Mouse (Mus musculus): Measurements from ENCODE around the gene Lce1l.
"Not testable (repeated sequence)": the region's sequence is repeated elsewhere in the genome, so short reads cannot be mapped to it uniquely, and the experiment has no call there.

Lce1l gene

DNA sequence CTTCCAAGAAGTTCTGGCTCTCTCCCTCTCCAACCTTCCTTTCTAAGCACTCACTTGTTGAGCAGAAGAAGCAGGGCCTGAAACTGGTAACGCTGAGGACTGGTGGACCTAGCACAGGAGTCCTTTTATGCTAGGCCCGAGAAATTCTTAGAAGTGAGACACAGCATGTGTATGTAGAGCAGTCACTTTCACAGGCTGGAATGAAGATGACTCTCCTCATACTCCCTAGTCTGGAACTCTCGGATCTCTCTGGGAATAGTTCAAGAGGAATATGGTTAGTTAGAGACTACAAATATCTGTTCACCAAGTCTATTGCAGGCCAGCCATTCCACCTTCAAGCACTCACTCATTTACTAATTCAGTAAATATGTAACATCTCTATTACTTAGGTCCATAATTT, at the start of gene Lce1l:
TSS of gene Lce1l (minus strand) at position 101 of the 400 bp plus-strand sequence.
- no peak for DNase-seq (ENCODE audit: low read depth, low spot score)

GRCm38 (mm10) chr3:92894489-92894888, 43.4 kb upstream of the Lce1l start:
- no peak for DNase-seq (ENCODE audit: low read depth, low spot score)

DNA sequence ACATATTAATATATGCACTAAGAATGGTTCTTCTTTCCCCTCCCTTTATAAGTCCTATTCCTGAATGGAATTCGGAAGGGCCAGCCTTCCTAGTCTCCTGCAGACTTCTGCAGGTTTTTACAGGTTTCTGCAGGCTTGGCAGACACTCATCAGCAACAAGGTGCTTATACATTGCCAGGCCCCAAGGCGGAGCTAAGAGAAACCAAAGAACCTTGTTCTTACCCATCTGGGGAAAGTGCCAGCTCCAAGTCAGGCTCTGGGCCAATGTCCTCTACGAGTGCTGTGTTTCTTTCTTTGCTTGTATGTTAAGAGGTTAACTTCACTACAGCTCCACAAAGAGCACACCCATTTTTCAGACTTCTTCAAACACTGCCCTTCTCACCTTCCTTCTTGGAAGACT, 43.0 kb upstream of the Lce1l start:
- DNase-seq (ENCODE audit: low read depth, low spot score) = no peak

DNA sequence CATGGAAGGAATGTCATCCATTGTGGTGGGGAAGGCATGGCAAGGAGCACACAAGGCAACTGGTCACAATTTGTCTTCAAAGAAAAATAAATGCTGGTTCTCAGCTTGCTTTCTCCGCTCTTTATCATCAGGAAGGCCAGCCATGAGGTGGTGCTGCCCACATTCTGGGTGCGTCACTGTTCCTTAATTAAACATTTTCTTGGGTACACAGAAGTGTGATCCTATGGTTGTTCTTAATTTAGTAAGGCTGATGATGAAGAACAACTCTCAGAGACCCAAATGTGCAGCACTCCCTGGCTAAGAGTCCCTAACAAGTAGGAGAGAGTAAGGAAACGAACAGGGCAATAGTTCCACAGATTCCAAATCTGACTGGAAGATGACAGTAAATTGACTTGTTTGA, 23.1 kb upstream of the Lce1l start:
- no peak for DNase-seq (ENCODE audit: low read depth, low spot score)

DNA sequence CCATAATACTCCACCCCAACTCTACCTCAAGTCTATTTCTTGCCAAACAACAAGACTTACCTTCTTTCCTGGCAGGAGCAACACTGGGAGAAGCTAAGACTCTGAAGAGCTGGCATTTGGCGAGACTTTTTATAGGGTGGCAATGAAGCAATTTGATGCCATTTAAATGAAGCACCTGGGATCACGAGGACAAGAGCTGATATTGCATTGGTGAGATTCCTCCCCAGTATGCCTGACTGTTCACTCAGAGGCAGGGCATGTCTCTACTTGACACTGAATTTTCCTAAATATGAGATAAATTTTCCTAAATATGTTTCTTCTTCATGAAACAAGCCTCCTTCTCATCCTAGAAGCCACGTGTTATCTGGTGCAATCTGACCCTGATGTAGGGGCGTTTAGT, 19.0 kb upstream of the Lce1l start, which contains the start of gene 2310050C09Rik:
TSS of gene 2310050C09Rik (minus strand) at position 101 of the 400 bp plus-strand sequence.
- no peak for DNase-seq (ENCODE audit: low read depth, low spot score)

DNA sequence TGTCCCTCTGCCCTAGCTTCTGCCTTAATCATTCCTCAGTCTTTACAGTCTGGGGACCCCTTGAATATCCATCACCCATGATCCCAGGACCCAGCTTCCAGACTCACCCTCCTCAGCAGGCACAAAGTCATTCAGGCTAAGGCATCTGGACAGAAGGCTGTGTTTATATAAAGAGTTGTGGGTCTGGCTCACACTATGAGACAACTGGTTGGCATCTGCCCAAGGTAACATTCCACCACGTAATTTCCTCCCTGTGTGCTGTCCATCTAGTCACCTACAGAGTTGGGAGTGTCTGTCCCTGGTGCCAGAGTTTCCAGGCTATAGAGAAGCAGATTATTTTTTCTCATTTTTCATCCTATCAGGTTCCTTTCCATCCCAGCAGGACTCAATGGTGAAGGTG, 24.0 kb downstream of the Lce1l start, which contains the start of gene Kprp:
TSS of gene Kprp (minus strand) at position 140 of the 400 bp plus-strand sequence.
- DNase-seq (ENCODE audit: low read depth, low spot score) = no peak

DNA sequence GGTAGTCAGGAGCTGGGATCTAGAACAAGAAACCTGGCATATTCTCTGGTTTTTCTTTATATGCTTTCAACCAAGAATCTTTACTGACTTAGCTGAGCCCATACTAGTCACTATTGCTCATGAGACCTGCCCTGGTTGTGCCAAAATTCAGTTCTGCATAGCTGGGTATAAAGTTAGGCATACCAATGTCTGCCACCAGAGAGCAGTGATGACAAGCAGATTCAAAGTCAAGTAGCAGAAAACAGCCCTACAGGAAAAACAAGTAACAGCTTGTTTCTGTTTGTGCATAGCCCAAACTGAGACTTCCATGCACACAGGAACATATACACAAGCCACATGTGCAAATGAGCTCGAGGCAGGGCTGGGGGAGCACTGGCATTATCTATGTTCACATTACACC, 25.3 kb downstream of the Lce1l start:
- no peak for DNase-seq (ENCODE audit: low read depth, low spot score)

DNA sequence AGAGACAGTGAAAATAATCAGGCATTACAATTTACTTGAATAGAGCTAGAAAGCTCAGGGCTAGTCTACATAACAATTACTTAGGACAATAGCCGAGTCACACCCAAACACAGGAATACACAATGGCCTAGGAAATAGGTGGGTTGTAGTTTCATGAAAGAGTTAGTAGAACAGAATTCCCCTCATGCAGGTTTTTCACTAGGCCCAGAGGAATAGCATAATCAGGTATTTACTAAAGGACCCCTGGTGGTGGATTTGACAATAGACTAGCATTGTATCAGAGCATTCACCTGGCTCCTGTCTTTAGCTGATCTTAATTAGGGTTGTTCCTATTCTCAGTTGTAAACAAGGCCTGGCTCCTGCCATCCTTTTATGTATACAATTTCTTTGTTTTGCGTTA, 35.0 kb downstream of the Lce1l start:
- DNase-seq (ENCODE audit: low read depth, low spot score) = not testable (repeated sequence)

DNA sequence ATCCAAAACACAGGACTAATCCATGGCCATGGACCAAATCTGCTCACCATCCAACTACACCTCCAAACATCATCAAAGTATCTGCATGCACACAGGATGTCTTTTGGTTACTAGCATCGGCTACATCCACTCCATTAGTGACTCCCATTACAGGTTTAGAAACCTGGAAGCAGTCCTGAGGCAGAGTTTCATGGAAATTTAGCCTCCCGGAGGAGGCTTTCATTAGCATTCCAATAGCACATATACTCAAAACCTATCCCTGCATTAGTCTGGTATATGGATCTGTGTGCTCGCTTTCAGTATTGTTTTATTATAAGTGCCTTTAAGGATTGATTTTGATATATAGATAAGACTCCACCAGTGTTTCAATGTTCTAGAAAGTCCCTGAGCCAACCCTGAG, 35.5 kb downstream of the Lce1l start:
- no peak for DNase-seq (ENCODE audit: low read depth, low spot score)

GRCm38 (mm10) chr3:92807791-92808190, 43.3 kb downstream of the Lce1l start, which contains the start of gene Lce1k:
Lce1k (minus strand) TSS chr3:92807891.
- no peak for DNase-seq (ENCODE audit: low read depth, low spot score)
